Mouse (Mus musculus) liver, postnatal 0 days (tissue): ENCODE data around the gene Dgcr2.

ENCODE experiments used
- CTCF ChIP-seq: sonication (generic); IDR thresholded peaks from 2 replicates; pipeline ENCODE4 v1.5.1; 2016; ENCODE audit warnings: antibody characterized with exemption, low read depth
- EP300 ChIP-seq: IDR thresholded peaks from 2 replicates; pipeline ENCODE4 v1.6.1; 2016; ENCODE audit warnings: antibody characterized with exemption, low read depth, mild to moderate bottlenecking

GRCm38 (mm10) chr16:17876096-17876495 is 22.3 kb downstream of the Dgcr2 start:
- TF ChIP-seq EP300: no peak
- TF ChIP-seq CTCF: no peak
